ENCODE assay signal across 17 mouse cellular contexts in genomic region chr1:177336436-177336835, GRCm38 (mm10).
"Had no signal": no experiment of that assay in that cellular context is flagged by ENCODE, and none has a peak within 500 bp of the region (broad histone marks: within the 10 kb centered on the region; RNA-seq: fewer than 3 reads in every experiment).

No protein-coding gene starts in this region.

- H3K4me3 ChIP-seq: lung, embryonic 15.5 days; megakaryocyte, embryonic 14.5 days; midbrain, embryonic 12.5 days; midbrain, embryonic 15.5 days; neural tube, embryonic 12.5 days; stomach, embryonic 15.5 days had no signal

- H3K27ac ChIP-seq: lung, embryonic 15.5 days; macrophage; midbrain, embryonic 15.5 days; neural tube, embryonic 12.5 days; stomach, embryonic 15.5 days; stomach, postnatal 0 days had no signal

- H3K27me3 ChIP-seq: lung, embryonic 15.5 days; midbrain, embryonic 12.5 days; midbrain, embryonic 15.5 days; neural tube, embryonic 12.5 days; stomach, embryonic 15.5 days had no signal

- H3K36me3 ChIP-seq: lung, embryonic 15.5 days; midbrain, embryonic 12.5 days; midbrain, embryonic 15.5 days; neural tube, embryonic 12.5 days; stomach, embryonic 15.5 days had no signal

- ATAC-seq: liver, postnatal 0 days; lung, postnatal 0 days; midbrain, embryonic 15.5 days had no signal

- H3K9me3 ChIP-seq: lung, embryonic 15.5 days; megakaryocyte, embryonic 14.5 days; midbrain, embryonic 12.5 days; midbrain, embryonic 15.5 days; neural tube, embryonic 12.5 days; stomach, embryonic 15.5 days had no signal

- H3K4me2 ChIP-seq: lung, embryonic 15.5 days; midbrain, embryonic 12.5 days; midbrain, embryonic 15.5 days; neural tube, embryonic 12.5 days; stomach, embryonic 15.5 days had no signal

- H3K4me1 ChIP-seq: stomach, embryonic 15.5 days had no signal

- DNase-seq: liver, postnatal 0 days; lung, adult 2 months; lung, postnatal 14 days; lung, postnatal 36 days; right cerebral cortex, postnatal 14 days; thymus, adult 2 months; thymus, postnatal 25 days; thymus, postnatal 4 days had no signal

- H3K9ac ChIP-seq: liver, postnatal 0 days; lung, embryonic 15.5 days; midbrain, embryonic 12.5 days; midbrain, embryonic 15.5 days; neural tube, embryonic 12.5 days; stomach, embryonic 15.5 days had no signal
